Mouse (Mus musculus): ENCODE results near the gene Lypd6b.

GRCm38 (mm10) chr2:49818126-49818525 lies 30.6 kb downstream of the Lypd6b start:
- no peak for TF ChIP-seq CTCF (IDR thresholded peaks at IDR 0.05; ENCODE audit: borderline replicate concordance, insufficient read depth, low read depth, low read length)
- TF ChIP-seq POLR2A (IDR thresholded peaks at IDR 0.05; ENCODE audit: borderline replicate concordance, insufficient read depth, low read length): no peak

All from cerebellum, adult 2 months (tissue).